8 mouse cellular contexts compared by ENCODE assay signal in genomic region chr19:6940396-6941351, GRCm38 (mm10). TPM values are rescaled to one million over a fixed set of nuclear protein-coding genes. Genes with fewer than 3 reads are reported as not detected.
DNase-seq lines count a peak whose midpoint lies in the region; ATAC-seq and TF ChIP-seq lines count a peak whose summit lies in the region.

No protein-coding gene starts in this region.

- ATAC-seq in kidney, embryonic 15.5 days (replicated peaks; ENCODE audit: low FRiP score), result peak; percentile 3; the same call in 1 of the 2 replicates
- no peak for ATAC-seq in heart, embryonic 14.5 days (ENCODE audit: insufficient number of reproducible peaks, insufficient read depth, low FRiP score, low read depth)
- ATAC-seq in liver, embryonic 13.5 days (ENCODE audit: low read depth), result no peak
- no peak for ATAC-seq in monocyte, adult 5-6 weeks (replicated peaks; ENCODE audit: insufficient number of reproducible peaks, low FRiP score, low TSS enrichment, poor library complexity, severe bottlenecking)
- no peak for ATAC-seq in granulocyte monocyte progenitor cell, adult 5-6 weeks (replicated peaks; ENCODE audit: poor library complexity, severe bottlenecking)

- peak overlapping the region; percentile 93 for H3K9ac ChIP-seq in kidney, embryonic 15.5 days
- peak overlapping the region; percentile 89 for H3K9ac ChIP-seq in heart, embryonic 14.5 days (ENCODE audit: low read length)
- peak overlapping the region; percentile 92 for H3K9ac ChIP-seq in liver, embryonic 13.5 days

- TF ChIP-seq POLR2A in bone marrow, adult 2 months (IDR thresholded peaks at IDR 0.05; ENCODE audit: borderline replicate concordance, control insufficient read depth, low read depth, low read length), result no peak

- WGBS in kidney, embryonic 15.5 days, result 20% methylated on average over 29 of the region's 29 CpGs
- WGBS in bone marrow, adult 2 months, result 27% methylated on average over 29 of the region's 29 CpGs
- WGBS in heart, embryonic 14.5 days, result 18% methylated on average over 29 of the region's 29 CpGs
- WGBS in liver, embryonic 13.5 days (ENCODE audit: insufficient replicate concordance), result 25% methylated on average over 29 of the region's 29 CpGs

- no peak for TF ChIP-seq CTCF in bone marrow, adult 2 months (IDR thresholded peaks at IDR 0.05; ENCODE audit: control insufficient read depth, insufficient read depth, low read length)

- H3K4me3 ChIP-seq in kidney, embryonic 15.5 days (replicated peaks), result peak overlapping the region; percentile 88
- H3K4me3 ChIP-seq in bone marrow, adult 2 months (replicated peaks; ENCODE audit: control insufficient read depth, low read depth, low read length), result peak overlapping the region; percentile 100
- H3K4me3 ChIP-seq in heart, embryonic 14.5 days (ENCODE audit: control insufficient read depth in 1 of 2, insufficient read depth in 1 of 2, low read depth in 1 of 2, low read length in 2 of 2), result peak overlapping the region; percentile 69 to 82
- H3K4me3 ChIP-seq in liver, embryonic 13.5 days (replicated peaks), result peak overlapping the region; percentile 89

- H3K4me2 ChIP-seq in kidney, embryonic 15.5 days, result peak overlapping the region; percentile 94
- H3K4me2 ChIP-seq in heart, embryonic 14.5 days (ENCODE audit: low read length), result peak overlapping the region; percentile 98
- H3K4me2 ChIP-seq in liver, embryonic 13.5 days, result peak overlapping the region; percentile 98

- H3K9me3 ChIP-seq in kidney, embryonic 15.5 days (replicated peaks), result no peaks in the 10 kb centered on the region
- H3K9me3 ChIP-seq in heart, embryonic 14.5 days (ENCODE audit: control insufficient read depth, low read length), result no peaks in the 10 kb centered on the region
- H3K9me3 ChIP-seq in liver, embryonic 13.5 days (replicated peaks), result no peaks in the 10 kb centered on the region

- peaks cover 8% of the 10 kb centered on the region for H3K27me3 ChIP-seq in kidney, embryonic 15.5 days
- H3K27me3 ChIP-seq in heart, embryonic 14.5 days (ENCODE audit: control insufficient read depth, insufficient read depth, low read length), result peaks cover 8% of the 10 kb centered on the region
- H3K27me3 ChIP-seq in liver, embryonic 13.5 days, result peaks cover 11% of the 10 kb centered on the region

- DNase-seq in kidney, adult 9 months, result no peak
- no peak for DNase-seq in liver, embryonic 13.5 days
- DNase-seq in natural killer cell, adult 2 months (ENCODE audit: low spot score in 2 of 2), result no peak

- peak overlapping the region; percentile 99 for H3K27ac ChIP-seq in kidney, embryonic 15.5 days
- peak overlapping the region; percentile 90 for H3K27ac ChIP-seq in bone marrow, adult 2 months (ENCODE audit: control insufficient read depth, insufficient read depth, low read depth, low read length, poor library complexity)
- peak overlapping the region; percentile 43 to 68 for H3K27ac ChIP-seq in heart, embryonic 14.5 days (replicated peaks in 1 of 2; ENCODE audit: control insufficient read depth in 1 of 2, insufficient read depth in 1 of 2, low read depth in 2 of 2, low read length in 2 of 2)
- H3K27ac ChIP-seq in liver, embryonic 13.5 days, result peak overlapping the region; percentile 94

- H3K36me3 ChIP-seq in kidney, embryonic 15.5 days, result 0 out of 2 replicates have a peak, but pooled peaks cover 5% of the 10 kb centered on the region
- peaks cover 16% of the 10 kb centered on the region; the same call in 1 of the 2 replicates for H3K36me3 ChIP-seq in heart, embryonic 14.5 days (ENCODE audit: control insufficient read depth, insufficient read depth, low read length)
- peaks cover 9% of the 10 kb centered on the region; the same call in 1 of the 2 replicates for H3K36me3 ChIP-seq in liver, embryonic 13.5 days

- H3K4me1 ChIP-seq in kidney, embryonic 15.5 days, result peaks cover 33% of the 10 kb centered on the region
- peaks cover 1% of the 10 kb centered on the region; the same call in 1 of the 2 replicates for H3K4me1 ChIP-seq in bone marrow, adult 2 months (ENCODE audit: control insufficient read depth, insufficient read depth, low read length)
- peaks cover 10 to 18% of the 10 kb centered on the region in 2 experiments for H3K4me1 ChIP-seq in heart, embryonic 14.5 days (ENCODE audit: control insufficient read depth in 2 of 2, insufficient read depth in 2 of 2, low read length in 2 of 2)
- H3K4me1 ChIP-seq in liver, embryonic 13.5 days (replicated peaks), result peaks cover 30% of the 10 kb centered on the region

RNA-seq across cellular contexts. Expression of gene Bad, which starts 1.0 kb away (rescaled TPM):
- 68.4 and 75.5 TPM in 2 replicates for polyA plus RNA-seq in kidney, embryonic 15.5 days (2015; fragmentation: Nextera tagmentation; extraction: Ambion mirVana)
- polyA plus RNA-seq in bone marrow, adult 2 months (2011; ENCODE audit: insufficient read depth, insufficient read length, low replicate concordance, missing spikeins), result 15.4 and 20.4 TPM in 2 replicates
- 55.9 and 58.0 TPM in 2 replicates for polyA plus RNA-seq in heart, embryonic 14.5 days (2014; fragmentation: Nextera tagmentation; extraction: Ambion mirVana)
- 32.2 and 34.6 TPM in 2 replicates for polyA plus RNA-seq in liver, embryonic 13.5 days (2015; fragmentation: Nextera tagmentation; extraction: Ambion mirVana)
- 9.3 to 26.0 TPM (median 10.3 TPM) in 3 replicates for total RNA-seq in monocyte, adult 5-6 weeks (2017)
- 26.7 and 34.5 TPM in 2 replicates for total RNA-seq in granulocyte monocyte progenitor cell, adult 5-6 weeks (2014; fragmentation: Nextera tagmentation)
- total RNA-seq in granulocyte monocyte progenitor cell, adult 5-6 weeks (2017), result 48.8 and 69.0 TPM in 2 replicates

RNA-seq across cellular contexts. Expression of gene Gpr137, which starts 1.6 kb away (rescaled TPM):
- 30.4 and 32.9 TPM in 2 replicates for polyA plus RNA-seq in kidney, embryonic 15.5 days (2015; fragmentation: Nextera tagmentation; extraction: Ambion mirVana)
- 18.7 and 31.9 TPM in 2 replicates for polyA plus RNA-seq in bone marrow, adult 2 months (2011; ENCODE audit: insufficient read depth, insufficient read length, low replicate concordance, missing spikeins)
- polyA plus RNA-seq in heart, embryonic 14.5 days (2014; fragmentation: Nextera tagmentation; extraction: Ambion mirVana), result 20.7 and 20.8 TPM in 2 replicates
- 6.4 and 7.3 TPM in 2 replicates for polyA plus RNA-seq in liver, embryonic 13.5 days (2015; fragmentation: Nextera tagmentation; extraction: Ambion mirVana)
- total RNA-seq in monocyte, adult 5-6 weeks (2017), result 13.1 to 16.8 TPM (median 14.2 TPM) in 3 replicates
- 15.0 and 18.5 TPM in 2 replicates for total RNA-seq in granulocyte monocyte progenitor cell, adult 5-6 weeks (2014; fragmentation: Nextera tagmentation)
- 14.9 and 15.8 TPM in 2 replicates for total RNA-seq in granulocyte monocyte progenitor cell, adult 5-6 weeks (2017)

RNA-seq across cellular contexts. Expression of gene Kcnk4, which starts 6.4 kb away (rescaled TPM):
- 0.14 and 0.45 TPM in 2 replicates for polyA plus RNA-seq in kidney, embryonic 15.5 days (2015; fragmentation: Nextera tagmentation; extraction: Ambion mirVana)
- polyA plus RNA-seq in bone marrow, adult 2 months (2011; ENCODE audit: insufficient read depth, insufficient read length, low replicate concordance, missing spikeins), result not detected in 2 replicates
- polyA plus RNA-seq in heart, embryonic 14.5 days (2014; fragmentation: Nextera tagmentation; extraction: Ambion mirVana), result 0.27 and 0.46 TPM in 2 replicates
- 0.06 TPM in 1 of 2 replicates, not detected in the other for polyA plus RNA-seq in liver, embryonic 13.5 days (2015; fragmentation: Nextera tagmentation; extraction: Ambion mirVana)
- total RNA-seq in monocyte, adult 5-6 weeks (2017), result not detected in 3 replicates
- not detected in 2 replicates for total RNA-seq in granulocyte monocyte progenitor cell, adult 5-6 weeks (2014; fragmentation: Nextera tagmentation)
- not detected in 2 replicates for total RNA-seq in granulocyte monocyte progenitor cell, adult 5-6 weeks (2017)

RNA-seq across cellular contexts. Expression of gene Catsperz, which starts 15.5 kb away (rescaled TPM):
- polyA plus RNA-seq in kidney, embryonic 15.5 days (2015; fragmentation: Nextera tagmentation; extraction: Ambion mirVana), result 2.0 and 3.1 TPM in 2 replicates
- 2.6 TPM in 1 of 2 replicates, not detected in the other for polyA plus RNA-seq in bone marrow, adult 2 months (2011; ENCODE audit: insufficient read depth, insufficient read length, low replicate concordance, missing spikeins)
- 1.4 and 1.7 TPM in 2 replicates for polyA plus RNA-seq in heart, embryonic 14.5 days (2014; fragmentation: Nextera tagmentation; extraction: Ambion mirVana)
- polyA plus RNA-seq in liver, embryonic 13.5 days (2015; fragmentation: Nextera tagmentation; extraction: Ambion mirVana), result 0.51 and 0.73 TPM in 2 replicates
- not detected in 3 replicates for total RNA-seq in monocyte, adult 5-6 weeks (2017)
- 3.0 TPM in 1 of 2 replicates, not detected in the other for total RNA-seq in granulocyte monocyte progenitor cell, adult 5-6 weeks (2014; fragmentation: Nextera tagmentation)
- 2.8 and 4.5 TPM in 2 replicates for total RNA-seq in granulocyte monocyte progenitor cell, adult 5-6 weeks (2017)

RNA-seq across cellular contexts. Expression of gene Esrra, which starts 19.1 kb away (rescaled TPM):
- 14.8 and 15.3 TPM in 2 replicates for polyA plus RNA-seq in kidney, embryonic 15.5 days (2015; fragmentation: Nextera tagmentation; extraction: Ambion mirVana)
- 25.1 and 27.2 TPM in 2 replicates for polyA plus RNA-seq in bone marrow, adult 2 months (2011; ENCODE audit: insufficient read depth, insufficient read length, low replicate concordance, missing spikeins)
- 14.4 and 18.0 TPM in 2 replicates for polyA plus RNA-seq in heart, embryonic 14.5 days (2014; fragmentation: Nextera tagmentation; extraction: Ambion mirVana)
- polyA plus RNA-seq in liver, embryonic 13.5 days (2015; fragmentation: Nextera tagmentation; extraction: Ambion mirVana), result 4.4 and 4.8 TPM in 2 replicates
- total RNA-seq in monocyte, adult 5-6 weeks (2017), result 39.1 to 50.2 TPM (median 46.8 TPM) in 3 replicates
- 10.7 and 29.3 TPM in 2 replicates for total RNA-seq in granulocyte monocyte progenitor cell, adult 5-6 weeks (2014; fragmentation: Nextera tagmentation)
- 15.5 and 18.6 TPM in 2 replicates for total RNA-seq in granulocyte monocyte progenitor cell, adult 5-6 weeks (2017)
